Mouse (Mus musculus) E14TG2a.4 (cell line): ENCODE data around the gene Fam53b.

Experiments
- CTCF ChIP-seq: conservative IDR thresholded peaks from 2 replicates; pipeline ENCODE4 v1.5.1; 2014; ENCODE audit warnings: low read length
- NANOG ChIP-seq: IDR thresholded peaks from 2 replicates; pipeline ENCODE4 v1.6.1; 2014; ENCODE audit warnings: borderline replicate concordance, low read length, mixed read lengths

DNA sequence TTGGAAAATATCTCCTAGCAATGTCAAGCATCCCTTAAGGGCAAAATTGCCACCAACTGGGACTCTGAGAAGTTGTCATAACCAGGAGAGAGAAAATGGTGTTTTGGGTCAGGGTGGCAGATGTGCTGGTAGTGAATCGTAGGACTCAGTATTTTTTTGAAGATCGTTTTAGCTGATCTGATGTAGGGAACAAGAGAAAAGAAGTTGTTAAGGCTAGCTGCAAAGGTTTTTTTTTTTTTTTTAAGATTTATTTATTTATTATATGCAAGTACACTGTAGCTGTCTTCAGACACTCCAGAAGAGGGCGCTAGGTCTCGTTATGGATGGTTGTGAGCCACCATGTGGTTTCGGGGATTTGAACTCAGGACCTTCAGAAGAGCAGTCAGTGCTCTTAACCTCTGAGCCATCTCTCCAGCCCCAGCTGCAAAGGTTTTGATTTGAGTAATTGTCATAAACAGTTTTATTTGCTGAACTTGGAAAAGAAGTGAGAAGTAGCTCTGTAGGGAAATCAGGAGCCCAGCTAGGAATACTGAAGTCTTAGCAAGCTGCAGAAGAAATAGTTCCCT lies 44.4 kb upstream of the Fam53b start:
- TF ChIP-seq CTCF (0 out of 2 replicates have a peak, but pooled peaks have one; percentile 10), NANOG (no peak)
